Mouse (Mus musculus): ENCODE measurements around the gene Unk. TPM values are rescaled to one million over a fixed set of nuclear protein-coding genes. Genes with fewer than 3 reads are reported as not detected.

Unk gene
- total and polyA plus RNA-seq, 3 experiments, result 21.7 to 42.3 TPM; not detected in 1

DNA sequence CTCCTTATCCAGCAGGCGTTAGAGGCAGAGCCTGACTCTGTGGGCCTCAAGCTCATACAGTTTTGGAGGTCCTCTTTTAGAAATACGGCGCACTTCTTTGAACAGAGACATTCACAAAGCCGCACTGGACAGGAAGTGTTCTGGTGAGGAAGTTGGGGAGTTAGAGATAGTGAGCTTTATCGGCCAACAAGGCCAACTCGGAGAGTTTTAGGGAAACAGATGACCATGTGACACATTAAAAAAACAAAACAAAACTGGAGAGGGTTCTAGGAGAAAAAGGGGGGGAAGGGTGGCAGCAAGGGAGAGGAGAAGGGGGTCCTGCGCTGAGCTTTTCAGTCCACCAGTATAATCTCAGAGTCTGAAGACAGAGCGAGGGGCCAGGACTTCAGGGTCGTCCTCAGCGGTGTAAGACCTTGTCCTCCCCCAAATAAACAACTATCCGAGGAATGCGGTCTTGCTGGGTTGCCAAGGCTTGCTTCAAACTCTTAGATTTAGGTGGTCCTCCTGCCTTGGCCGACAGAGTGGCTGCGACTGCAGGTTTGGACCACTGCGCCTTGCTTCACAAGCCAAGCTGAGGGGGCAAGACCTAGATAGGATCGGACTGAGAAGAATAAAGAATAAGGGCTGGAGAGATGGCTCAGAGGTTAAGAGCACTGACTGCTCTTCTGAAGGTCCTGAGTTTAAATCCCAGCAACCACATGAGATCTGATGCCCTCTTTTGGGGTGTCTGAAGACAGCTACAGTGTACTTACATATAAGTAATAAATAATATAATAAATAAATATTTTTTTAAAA lies 63.8 kb downstream of the Unk start (continued):
- TF ChIP-seq USF2 (IDR thresholded peaks at IDR 0.05; ENCODE audit: borderline replicate concordance in 1 of 2, insufficient read depth in 1 of 2, low read depth in 1 of 2, low read length in 2 of 2), result peak in 1 of 2 experiments; percentile 74; a peak in 2 of 4 replicates
- no peak for TF ChIP-seq GABPA (IDR thresholded peaks at IDR 0.05; ENCODE audit: low read depth, low read length)
- TF ChIP-seq POLR2AphosphoS5 (IDR thresholded peaks at IDR 0.05; ENCODE audit: borderline replicate concordance, low read depth, low read length), result no peak
- peak; percentile 94 for TF ChIP-seq USF1 (IDR thresholded peaks at IDR 0.05; ENCODE audit: low read depth, low read length)
- peak; percentile 81; the same call in 1 of the 2 replicates for TF ChIP-seq JUND (IDR thresholded peaks at IDR 0.05; ENCODE audit: low read depth, low read length)
- peak; percentile 97 for TF ChIP-seq ETS1 (IDR thresholded peaks at IDR 0.05; ENCODE audit: low read depth, low read length)
- TF ChIP-seq MYC (IDR thresholded peaks at IDR 0.05; ENCODE audit: low read depth, low read length), result peak; percentile 86
- peak; percentile 45; the same call in 1 of the 2 replicates for TF ChIP-seq ZMIZ1 (IDR thresholded peaks at IDR 0.05; ENCODE audit: low read depth, low read length)
- peak; percentile 71 for TF ChIP-seq BHLHE40 (IDR thresholded peaks at IDR 0.05; ENCODE audit: borderline replicate concordance, low read depth, low read length)

DNA sequence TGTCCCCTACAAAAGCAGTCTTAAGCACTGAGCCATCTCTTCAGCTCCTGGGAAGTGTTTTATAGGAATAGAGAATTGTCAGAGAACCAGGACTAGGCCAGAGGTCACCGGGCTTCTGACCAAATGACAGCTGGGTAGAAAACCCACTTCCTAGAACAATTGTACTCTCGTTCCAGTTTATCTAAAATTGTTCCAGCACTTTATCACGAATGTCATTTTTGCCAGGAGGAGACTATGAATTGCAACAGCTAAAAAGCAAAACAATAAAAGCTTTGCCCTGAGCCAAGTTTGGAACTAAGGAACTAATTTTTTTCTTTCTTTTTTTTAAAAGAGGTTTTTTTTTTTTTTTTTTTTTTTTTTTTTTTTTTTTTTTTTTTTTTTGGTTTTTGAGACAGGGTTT lies 65.5 kb downstream of the Unk start:
- no peak overlapping the region for H3K9ac ChIP-seq (ENCODE audit: control insufficient read depth, low read depth, low read length, poor library complexity, severe bottlenecking)
- TF ChIP-seq ETS1 (IDR thresholded peaks at IDR 0.05; ENCODE audit: low read depth, low read length) (peak; percentile 68; the same call in 1 of the 2 replicates), CHD2 (IDR thresholded peaks at IDR 0.05; ENCODE audit: low read length) (no peak), TCF12 (IDR thresholded peaks at IDR 0.05; ENCODE audit: low read depth, low read length) (0 out of 2 replicates have a peak, but pooled peaks have one; percentile 12), EP300 (IDR thresholded peaks at IDR 0.05; ENCODE audit: low read depth in 1 of 2, low read length in 2 of 2) (peak; percentile 49 to 62), ELF1 (IDR thresholded peaks at IDR 0.05; ENCODE audit: low read depth, low read length) (0 out of 2 replicates have a peak, but pooled peaks have one; percentile 21), GABPA (IDR thresholded peaks at IDR 0.05; ENCODE audit: low read depth, low read length) (no peak), POLR2AphosphoS5 (IDR thresholded peaks at IDR 0.05; ENCODE audit: borderline replicate concordance, low read depth, low read length) (no peak), TBP (IDR thresholded peaks at IDR 0.05; ENCODE audit: low read depth, low read length) (no peak), GATA1 (IDR thresholded peaks at IDR 0.05; ENCODE audit: low read depth, low read length) (0 out of 2 replicates have a peak, but pooled peaks have one; percentile 27), ZNF384 (IDR thresholded peaks at IDR 0.05; ENCODE audit: low read depth, low read length) (peak; percentile 92), SIN3A (IDR thresholded peaks at IDR 0.05; ENCODE audit: low read length) (0 out of 2 replicates have a peak, but pooled peaks have one; percentile 37)
- peaks cover 14 to 36% of the 10 kb centered on the region in 2 experiments for H3K4me1 ChIP-seq (ENCODE audit: control insufficient read depth in 1 of 2, insufficient read depth in 2 of 2, low read length in 2 of 2)
- DNase-seq (ENCODE audit: low read depth, low spot score), result no peak
- H3K9me3 ChIP-seq (replicated peaks; ENCODE audit: insufficient read depth, low read length), result no peaks in the 10 kb centered on the region
- no peaks in the 10 kb centered on the region for H3K79me2 ChIP-seq (ENCODE audit: control insufficient read depth, insufficient read depth, low read length, poor library complexity)
- peak overlapping the region; percentile 39 for H3K27ac ChIP-seq (ENCODE audit: control insufficient read depth, low read depth, low read length)
- peaks cover 0 to 37% of the 10 kb centered on the region in 2 experiments; a peak in 2 of 4 replicates for H3K36me3 ChIP-seq (ENCODE audit: control insufficient read depth in 1 of 2, insufficient read depth in 2 of 2, low read length in 2 of 2)
- H3K27me3 ChIP-seq (ENCODE audit: control insufficient read depth in 1 of 2, insufficient read depth in 2 of 2, low read length in 2 of 2), result no peaks in the 10 kb centered on the region
- no peak overlapping the region for H3K4me3 ChIP-seq (ENCODE audit: control insufficient read depth in 1 of 2, insufficient read depth in 1 of 2, low read depth in 2 of 2, low read length in 2 of 2)

Measured in MEL (cell line).